Mouse (Mus musculus) cerebellum, adult (tissue): ENCODE measurements around the gene Prelid1.

Experiments
- ATAC-seq: cut with Nextera tagmentation; 2 replicates; pipeline ENCODE4 v1.9.2; 2017; ENCODE audit warnings: mild to moderate bottlenecking, moderate library complexity, mixed read lengths; ENCODE audit not compliant: insufficient number of reproducible peaks, low FRiP score, low TSS enrichment

Gene Prelid1

GRCm38 (mm10) chr13:55319931-55320533 is at the start of gene Prelid1:
TSS of gene Prelid1 (plus strand) at chr13:55320500.
- no peak for ATAC-seq

DNA sequence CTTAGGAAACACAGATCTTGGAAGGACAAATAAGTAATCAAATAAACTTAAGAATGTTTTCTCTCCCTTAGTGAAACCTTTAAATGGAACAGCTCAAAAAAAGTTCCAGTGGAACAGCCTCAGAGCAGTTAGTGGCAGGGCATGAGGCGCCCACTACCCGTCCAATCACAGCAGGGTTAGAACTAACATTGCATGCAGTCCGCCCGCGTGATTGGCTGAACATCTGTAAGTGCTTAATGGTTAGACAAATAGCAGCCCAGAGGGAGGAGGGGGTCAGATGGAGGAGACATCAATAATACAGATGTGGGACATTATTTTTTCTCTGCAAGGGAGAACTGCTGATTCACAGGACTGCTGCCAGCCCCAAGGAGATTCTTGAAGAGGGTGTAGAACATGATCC is 43.1 kb upstream of the Prelid1 start:
- no peak for ATAC-seq

- ATAC-seq, result no peak
Observed at GRCm38 (mm10) chr13:55277646-55278045, 42.7 kb upstream of the Prelid1 start.

DNA sequence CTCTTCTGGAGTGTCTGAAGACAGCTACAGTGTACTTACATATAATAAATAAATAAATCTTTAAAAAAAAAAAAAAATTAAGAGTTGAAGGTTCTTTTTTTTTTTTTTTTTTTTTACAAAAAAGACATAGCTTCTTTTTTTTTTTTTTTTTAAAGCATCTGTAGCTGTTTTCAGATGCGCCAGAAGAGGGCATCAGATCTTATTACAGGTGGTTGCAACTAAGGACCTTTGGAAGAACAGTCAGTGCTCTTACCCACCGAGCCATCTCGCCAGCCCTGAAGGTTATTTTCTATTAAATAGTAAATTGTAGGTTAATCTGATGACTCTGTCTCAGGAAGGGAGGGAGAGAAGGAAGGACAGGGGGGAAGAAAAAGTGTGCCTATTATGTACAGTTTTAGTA is 31.4 kb upstream of the Prelid1 start:
- ATAC-seq, result no peak

- ATAC-seq, result no peak
Observed at GRCm38 (mm10) chr13:55296760-55297159, 23.5 kb upstream of the Prelid1 start.

- no peak for ATAC-seq
Observed at GRCm38 (mm10) chr13:55300913-55301312, 19.4 kb upstream of the Prelid1 start.

GRCm38 (mm10) chr13:55312028-55312630 is 8.2 kb upstream of the Prelid1 start:
- ATAC-seq, result no peak

- no peak for ATAC-seq
Observed at GRCm38 (mm10) chr13:55313051-55313450, 7.2 kb upstream of the Prelid1 start.

- ATAC-seq, result no peak
Observed at GRCm38 (mm10) chr13:55314891-55315412, 5.3 kb upstream of the Prelid1 start.

DNA sequence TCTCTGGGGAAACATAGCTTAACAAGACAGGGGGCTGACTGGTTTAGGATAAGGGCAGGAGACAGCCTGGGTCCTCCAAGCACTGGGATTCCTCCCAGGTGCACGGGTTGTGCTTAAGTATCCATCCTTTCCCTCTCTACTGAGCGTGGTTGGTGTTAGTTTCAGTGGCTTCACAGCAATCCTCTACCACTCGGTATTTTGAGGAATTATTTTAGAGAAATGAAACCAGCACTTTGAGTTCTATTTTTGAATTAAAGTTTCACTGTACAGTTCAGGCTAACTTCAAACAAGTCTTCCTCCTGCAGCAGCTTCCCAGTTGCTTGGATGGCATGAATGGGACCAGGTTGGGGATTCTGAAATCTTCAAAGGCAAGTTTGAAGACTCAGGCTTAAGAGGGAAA is 1.9 kb upstream of the Prelid1 start:
- ATAC-seq, result no peak

GRCm38 (mm10) chr13:55321434-55322129 is 1.3 kb downstream of the Prelid1 start, which contains the start of gene Rab24:
TSS of gene Rab24 (minus strand) at chr13:55321946.
- peak; percentile 68 for ATAC-seq

- ATAC-seq, result peak; percentile 39
Observed at GRCm38 (mm10) chr13:55322130-55322825, 2.0 kb downstream of the Prelid1 start.

DNA sequence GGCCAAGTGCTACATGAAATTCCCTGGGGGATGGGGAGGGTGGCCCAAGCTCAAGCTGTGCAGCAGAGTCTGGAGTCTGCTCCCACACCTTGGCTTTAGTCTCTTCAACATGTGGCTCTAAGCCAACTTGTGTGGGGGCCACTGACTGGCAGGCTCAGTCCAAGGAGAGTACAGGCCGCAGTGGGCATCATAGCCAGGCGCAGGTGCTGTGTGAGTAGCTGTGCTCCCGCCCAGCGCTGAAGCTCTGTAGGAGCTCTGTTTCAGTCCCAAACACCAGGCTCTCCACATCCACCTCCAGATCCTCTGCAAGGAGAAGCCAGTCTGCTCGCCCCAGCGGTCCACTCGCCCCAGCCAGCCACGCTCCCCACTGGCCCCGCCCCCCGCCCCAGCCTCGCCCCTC is 5.3 kb downstream of the Prelid1 start:
- ATAC-seq, result no peak

GRCm38 (mm10) chr13:55327169-55327568 is 6.9 kb downstream of the Prelid1 start:
- no peak for ATAC-seq

DNA sequence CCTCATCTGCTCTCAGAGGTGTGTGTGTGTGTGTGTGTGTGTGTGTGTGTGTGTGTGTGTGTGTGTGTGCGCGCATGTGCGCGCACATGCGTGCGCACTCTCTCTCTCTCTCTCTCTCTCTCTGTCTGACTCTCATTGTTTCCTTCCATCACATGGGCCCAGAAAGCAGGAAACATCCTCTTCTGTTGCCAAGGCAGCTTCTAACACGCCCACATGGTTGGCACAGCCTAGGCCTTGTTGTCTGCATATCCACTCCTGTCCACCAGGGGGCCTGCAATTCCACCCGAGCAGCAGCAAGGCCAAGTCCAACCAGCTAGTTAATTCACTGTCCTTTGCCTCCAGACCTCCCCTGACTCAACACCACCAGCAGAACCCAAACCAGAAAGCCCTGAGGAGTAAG is 7.3 kb downstream of the Prelid1 start:
- ATAC-seq, result peak; percentile 32

GRCm38 (mm10) chr13:55328171-55328570 is 7.9 kb downstream of the Prelid1 start:
- ATAC-seq, result no peak

DNA sequence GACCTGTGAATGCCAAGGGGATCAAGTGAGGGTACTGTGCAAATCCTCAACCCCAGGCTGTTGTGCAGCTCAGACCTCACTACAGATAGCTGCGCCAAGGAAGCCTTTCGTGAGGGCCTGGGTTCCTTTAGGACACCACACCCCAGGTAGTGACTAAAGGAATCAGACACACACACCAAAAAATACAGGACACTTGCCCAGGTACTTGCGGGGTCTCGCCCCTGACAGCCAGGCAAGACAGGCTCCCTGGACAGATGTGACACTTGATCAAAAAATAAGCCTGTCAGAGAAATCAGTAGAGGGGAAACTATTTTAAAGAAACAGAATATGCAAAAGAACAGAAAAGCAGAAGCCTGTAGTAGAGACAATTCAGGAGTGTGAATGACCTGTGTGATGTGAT is 8.3 kb downstream of the Prelid1 start:
- ATAC-seq, result no peak

DNA sequence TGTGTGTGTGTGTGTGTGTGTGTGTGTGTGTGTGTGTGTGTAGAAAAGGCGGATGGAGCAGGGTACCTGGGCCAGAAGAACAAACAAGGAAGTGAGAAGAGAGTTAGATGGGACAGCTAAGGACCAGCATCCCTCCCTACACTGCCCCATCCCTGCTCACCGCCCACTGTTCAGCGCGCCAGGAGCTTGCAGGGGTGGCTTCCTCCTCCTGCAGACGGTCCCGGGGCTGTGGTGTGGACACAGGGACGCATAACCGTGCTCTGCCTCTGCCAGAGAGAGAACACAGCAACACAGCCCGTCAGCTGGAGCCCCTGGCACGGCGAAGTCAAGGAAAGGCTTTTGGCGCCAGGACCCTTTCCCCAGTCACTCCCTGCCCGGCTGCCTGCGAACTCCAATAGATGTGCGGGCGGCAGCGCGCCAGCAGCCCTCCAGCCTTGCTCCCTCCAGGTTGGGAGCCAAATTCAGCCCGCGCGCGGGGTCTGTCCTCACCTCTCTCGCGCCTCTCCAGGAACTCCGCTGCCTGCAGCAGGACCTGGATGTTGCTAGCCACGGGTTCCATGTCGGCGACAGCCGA is 8.9 kb downstream of the Prelid1 start:
- ATAC-seq, result no peak

- peak; percentile 61 for ATAC-seq
Observed at GRCm38 (mm10) chr13:55329683-55330566, 9.6 kb downstream of the Prelid1 start, which contains the start of gene Mxd3. TSS of gene Mxd3 (minus strand) at chr13:55329823.
